Mouse (Mus musculus) cerebellum, postnatal 10 days (tissue): ENCODE results near the gene Clip3.
A peak's percentile ranks its signal among the peaks of the same experiment; 100 is the strongest.

Source experiments
- DNase-seq, 2 experiments: peaks; one replicate each; pipeline ENCODE4 v3.0.0; 2021; ENCODE audit warnings: mixed read lengths in 2 of 2

Clip3 gene

DNA sequence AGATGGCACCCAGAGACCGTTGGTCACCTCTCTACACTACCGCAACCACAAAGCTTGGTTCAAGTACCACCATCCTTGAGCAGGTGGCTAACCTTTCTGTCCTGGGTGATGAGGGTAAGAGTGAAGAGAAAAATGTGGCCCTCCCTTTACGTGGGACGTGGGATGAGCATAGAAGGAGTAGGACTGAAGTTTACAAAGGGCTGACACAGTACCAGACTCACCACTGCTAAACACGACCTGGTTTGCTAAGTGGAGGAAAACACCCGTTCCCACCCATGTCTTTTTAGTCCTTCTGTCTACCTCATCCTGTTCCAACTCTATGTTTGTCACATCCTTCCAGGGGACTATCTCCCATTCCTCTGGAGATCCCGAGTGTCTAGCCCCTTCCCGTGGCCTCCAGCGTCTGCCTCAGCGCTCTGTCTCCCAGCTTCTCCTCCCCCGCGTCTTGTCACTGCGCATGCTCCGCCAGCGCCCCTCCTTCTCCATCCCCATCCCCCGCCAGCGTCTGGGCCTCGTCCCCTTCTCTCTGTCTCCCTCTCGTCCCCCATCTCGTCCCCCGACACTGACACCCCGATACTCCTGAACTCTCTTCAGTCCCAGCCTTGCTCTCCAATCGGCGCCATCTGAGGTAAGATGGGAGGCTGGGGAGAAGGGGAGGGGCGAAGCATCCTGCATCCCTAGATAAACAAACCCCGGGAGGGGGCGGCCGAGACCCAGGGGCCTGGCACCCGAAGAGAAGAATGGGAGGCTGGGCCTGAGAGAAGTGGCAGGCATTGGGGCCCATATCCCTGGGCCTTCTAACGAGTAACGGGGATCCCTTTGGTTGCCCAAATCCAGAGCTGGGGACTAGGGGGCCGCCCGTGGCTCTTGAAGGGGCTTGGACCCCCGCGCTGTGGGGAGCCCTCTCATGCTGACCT is at the start of gene Clip3:
Gene Clip3, plus strand, starts transcription at position 514 of the 917 bp plus-strand sequence.
- DNase-seq, result peak; percentile 94 to 96

- DNase-seq, result no peak
Measured at GRCm38 (mm10) chr7:30251956-30252954, 39.3 kb upstream of the Clip3 start.

DNA sequence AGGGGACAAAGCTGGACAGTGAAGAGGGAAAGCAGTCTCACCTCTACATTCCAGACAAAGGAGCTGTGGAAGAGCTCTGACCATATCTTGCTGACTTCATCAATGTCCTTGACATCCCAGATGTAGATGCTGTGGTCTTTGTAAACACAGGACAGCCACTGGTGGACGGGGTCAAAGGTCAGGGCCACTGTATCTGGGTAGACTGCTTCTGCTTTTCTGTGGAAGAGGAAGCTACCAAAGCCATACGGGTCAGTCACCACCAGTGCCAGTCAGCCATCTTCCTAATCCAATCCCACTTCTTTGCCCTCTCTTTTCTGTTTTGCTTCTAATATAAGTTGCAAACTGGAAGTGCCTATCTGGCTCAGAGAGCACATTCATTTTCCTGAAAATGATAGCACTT is 26.5 kb upstream of the Clip3 start:
- no peak for DNase-seq

- no peak for DNase-seq
Measured at GRCm38 (mm10) chr7:30265531-30265930, 26.0 kb upstream of the Clip3 start.

DNA sequence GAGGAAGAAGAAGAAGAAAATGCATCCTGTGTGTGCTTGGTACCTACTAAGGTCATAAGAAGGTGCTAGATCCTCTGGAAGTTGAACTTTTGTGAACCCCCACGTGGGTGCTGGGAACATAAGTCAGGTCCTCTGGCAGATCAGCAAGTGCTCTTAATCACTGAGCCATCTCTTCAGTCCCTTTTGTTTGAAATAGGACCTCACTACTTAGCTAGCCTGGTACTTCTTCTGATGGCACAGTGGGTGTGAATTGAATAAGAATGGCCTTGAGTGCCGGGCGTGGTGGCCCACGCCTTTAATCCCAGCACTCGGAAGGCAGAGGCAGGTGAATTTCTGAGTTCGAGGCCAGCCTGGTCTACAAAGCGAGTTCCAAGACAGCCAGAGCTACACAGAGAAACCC is 25.6 kb upstream of the Clip3 start:
- no peak for DNase-seq

GRCm38 (mm10) chr7:30266780-30267179 is 24.7 kb upstream of the Clip3 start:
- no peak for DNase-seq

DNA sequence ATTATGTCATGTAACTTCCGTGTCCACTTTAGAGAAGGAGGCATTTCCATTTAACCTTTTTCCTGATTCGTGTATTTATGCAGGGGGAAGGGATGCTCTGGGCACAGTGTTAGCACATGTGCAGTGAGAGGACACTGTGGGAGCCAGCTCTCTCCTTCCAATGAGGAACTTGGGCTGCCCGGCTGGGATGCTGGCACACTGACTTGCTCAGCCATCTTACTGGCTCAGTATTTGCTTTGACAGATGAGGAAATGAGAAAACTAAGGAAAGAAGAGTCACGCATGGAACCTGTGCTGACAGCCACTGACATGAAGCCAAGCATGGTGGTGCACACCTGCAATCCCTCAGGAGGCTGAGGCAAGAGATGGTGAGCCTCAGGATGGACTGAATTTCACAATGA is 21.9 kb upstream of the Clip3 start:
- DNase-seq, result peak; percentile 53 to 57

DNA sequence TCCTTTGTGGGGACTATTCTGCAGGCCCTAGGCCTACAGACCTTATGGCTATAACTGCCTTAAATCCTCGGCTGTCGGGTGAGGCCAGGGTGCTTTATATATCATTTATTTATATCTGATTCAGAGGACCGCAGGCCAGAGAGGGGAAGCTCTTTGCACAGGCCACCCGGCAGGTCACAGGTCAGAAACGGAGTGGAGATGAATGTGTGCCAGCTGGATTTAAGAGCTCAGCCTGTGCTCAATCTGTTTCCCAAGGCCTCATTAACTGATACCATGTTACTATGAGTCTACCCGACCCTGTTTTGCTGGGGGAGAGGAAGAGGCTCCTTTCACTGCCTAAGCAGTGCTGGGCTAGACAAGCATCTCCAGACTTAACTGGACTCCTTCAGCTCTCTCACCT is 17.1 kb upstream of the Clip3 start:
- DNase-seq, result no peak

GRCm38 (mm10) chr7:30278911-30279310 is 12.6 kb upstream of the Clip3 start:
- no peak for DNase-seq

DNA sequence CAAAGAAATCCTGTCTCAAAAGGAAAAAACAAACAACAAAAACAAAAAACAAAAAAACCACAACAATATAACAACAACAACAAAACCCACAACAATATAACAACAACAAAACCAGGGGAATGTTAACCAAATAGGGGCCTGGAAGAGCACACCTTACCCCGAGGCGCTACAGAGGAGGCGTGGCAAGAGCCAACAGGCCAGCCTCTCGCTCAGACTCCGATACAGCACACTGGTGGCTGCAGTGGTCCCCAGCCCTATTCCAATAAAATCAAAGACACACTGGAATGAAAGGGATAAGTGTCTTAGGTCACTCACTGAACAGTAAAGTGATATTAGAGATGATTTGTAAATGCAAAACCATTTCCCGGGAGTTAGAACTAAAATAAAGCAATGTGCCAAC is 12.0 kb upstream of the Clip3 start:
- no peak for DNase-seq

DNA sequence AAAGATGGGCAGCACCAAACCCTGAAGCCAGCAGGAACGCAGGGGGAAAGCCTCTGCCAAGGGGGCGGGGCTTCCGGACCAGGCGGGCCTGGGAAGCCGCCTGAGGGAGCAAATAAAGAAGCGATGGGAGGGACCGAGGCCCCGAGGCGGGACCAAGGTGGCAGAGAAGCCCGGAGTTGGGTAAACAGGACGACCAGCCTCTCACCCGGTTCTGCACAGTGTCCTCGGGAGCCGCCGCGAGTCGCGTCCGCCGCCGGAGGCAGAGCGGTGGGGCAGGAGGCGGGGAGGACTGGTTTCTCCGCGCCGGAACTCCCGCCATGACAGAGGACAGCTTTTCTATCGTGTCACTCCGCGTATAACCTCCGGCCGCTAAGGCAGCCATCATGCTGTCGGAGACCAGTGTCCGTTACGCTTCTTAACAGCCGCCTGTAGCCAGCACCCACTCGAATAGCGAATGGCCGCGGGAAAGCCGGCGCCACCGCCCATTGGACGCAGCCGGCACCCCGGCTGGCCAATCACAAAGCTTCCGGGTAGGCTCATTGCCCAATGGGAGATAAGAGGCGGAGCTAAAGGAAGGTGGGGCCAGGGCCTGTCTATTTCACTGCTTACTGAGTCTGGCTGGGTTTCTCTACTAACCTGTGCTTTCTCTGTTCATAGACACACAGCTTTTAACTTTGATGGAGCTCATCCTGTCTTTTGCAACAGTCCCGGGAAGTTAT is 11.4 kb upstream of the Clip3 start, which contains the start of the genes Thap8 and Wdr62:
Gene Thap8, plus strand, starts transcription at position 144 of the 719 bp plus-strand sequence.
Gene Wdr62, minus strand, starts transcription at position 469 of the 719 bp plus-strand sequence.
- DNase-seq, result peak; percentile 96 to 97

DNA sequence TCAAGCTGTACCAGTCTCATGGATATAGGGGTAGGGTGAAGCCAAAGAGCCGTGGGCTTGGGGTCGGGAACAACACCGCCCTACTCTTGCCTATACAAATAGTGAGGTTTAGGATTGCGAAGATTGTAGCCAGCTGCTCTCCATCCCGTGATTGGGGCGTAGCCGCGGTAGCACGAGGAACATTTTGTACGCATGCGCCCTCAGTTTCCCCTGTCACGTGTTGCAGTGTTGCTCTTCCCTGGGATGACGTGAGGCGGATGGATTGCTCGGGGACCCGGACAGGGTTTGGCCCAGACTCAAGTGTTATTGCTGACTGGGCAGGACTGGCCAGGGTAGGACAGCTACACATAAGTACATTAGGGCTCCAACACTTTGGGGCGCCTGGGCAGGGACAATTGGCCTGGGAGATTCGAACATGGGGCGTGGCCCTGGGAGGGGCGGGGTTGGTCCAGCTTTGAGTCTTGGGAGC is 10.8 kb upstream of the Clip3 start:
- peak; percentile 92 to 94 for DNase-seq

GRCm38 (mm10) chr7:30281522-30281921 is 10.0 kb upstream of the Clip3 start:
- no peak for DNase-seq

- no peak for DNase-seq
Measured at GRCm38 (mm10) chr7:30282740-30283139, 8.8 kb upstream of the Clip3 start.

DNA sequence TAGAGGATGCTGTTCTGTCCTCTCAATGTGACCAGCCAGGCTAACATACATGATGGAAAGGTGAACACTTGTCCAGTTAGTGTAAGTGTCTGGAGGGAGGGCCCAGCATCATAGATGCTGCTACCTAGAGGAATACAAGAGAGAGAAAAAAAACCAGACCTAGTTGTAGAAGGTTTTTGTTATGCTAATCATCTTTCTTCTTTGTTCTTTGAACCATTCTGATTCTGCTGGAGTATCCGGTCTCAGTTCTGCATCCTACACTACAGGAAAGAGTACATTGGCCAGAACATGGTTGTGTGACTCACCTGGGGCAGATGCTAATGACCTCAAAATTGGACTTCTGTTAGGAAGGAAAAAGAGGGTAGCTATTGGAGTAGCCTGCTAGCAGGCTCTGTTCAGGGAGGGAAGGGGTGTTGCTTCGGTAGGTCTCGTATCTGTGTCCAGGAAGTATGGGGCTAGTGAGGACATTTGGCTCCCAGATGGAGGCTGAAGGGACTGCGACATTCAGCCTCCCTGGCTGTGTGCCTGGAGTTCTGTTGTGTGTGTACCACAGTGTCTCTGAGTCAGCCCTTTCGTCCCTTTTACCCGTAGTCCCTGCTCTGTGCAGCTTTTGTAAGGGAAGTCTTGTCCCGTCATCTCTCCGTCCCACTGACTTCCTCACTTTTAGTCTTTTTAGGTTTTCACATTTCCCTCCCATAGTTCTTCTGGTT is 4.7 kb upstream of the Clip3 start:
- DNase-seq, result peak; percentile 84 to 85

GRCm38 (mm10) chr7:30288046-30288445 is 3.5 kb upstream of the Clip3 start:
- DNase-seq, result peak; percentile 43 to 52

DNA sequence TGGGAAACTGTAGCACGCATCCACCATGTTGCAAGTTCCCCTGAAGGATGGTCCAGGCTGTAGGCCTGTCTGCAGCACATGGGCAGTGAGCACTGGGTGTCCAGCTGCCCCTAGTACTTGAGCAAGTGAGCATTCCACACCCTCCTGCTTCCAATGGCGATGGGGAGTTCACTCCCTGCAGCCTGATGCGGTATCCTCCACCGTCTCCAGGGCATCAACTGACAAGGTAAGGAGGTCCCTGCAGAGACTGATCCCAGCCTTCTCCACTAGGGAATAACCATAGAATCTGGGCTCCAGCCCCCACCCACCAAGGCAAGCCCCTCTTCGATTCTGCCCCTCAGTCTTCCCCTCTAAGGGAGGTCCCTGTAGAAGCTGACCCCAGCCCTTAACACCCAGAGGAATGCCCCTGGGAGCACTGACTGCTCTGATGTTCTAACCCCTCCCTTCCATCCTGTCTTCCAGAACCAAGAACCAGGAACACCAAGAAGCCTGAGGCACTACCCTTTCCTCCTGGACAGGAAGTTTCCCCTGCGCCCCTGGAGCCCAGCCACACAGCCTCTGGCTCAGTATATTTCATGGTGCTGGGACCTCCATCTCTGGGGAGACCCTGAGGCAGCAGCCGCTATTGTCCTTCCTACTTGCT is 2.3 kb upstream of the Clip3 start:
- peak in 1 of 2 experiments; percentile 25 for DNase-seq

GRCm38 (mm10) chr7:30289714-30290399 is 1.7 kb upstream of the Clip3 start:
- DNase-seq, result peak; percentile 33 to 51

DNA sequence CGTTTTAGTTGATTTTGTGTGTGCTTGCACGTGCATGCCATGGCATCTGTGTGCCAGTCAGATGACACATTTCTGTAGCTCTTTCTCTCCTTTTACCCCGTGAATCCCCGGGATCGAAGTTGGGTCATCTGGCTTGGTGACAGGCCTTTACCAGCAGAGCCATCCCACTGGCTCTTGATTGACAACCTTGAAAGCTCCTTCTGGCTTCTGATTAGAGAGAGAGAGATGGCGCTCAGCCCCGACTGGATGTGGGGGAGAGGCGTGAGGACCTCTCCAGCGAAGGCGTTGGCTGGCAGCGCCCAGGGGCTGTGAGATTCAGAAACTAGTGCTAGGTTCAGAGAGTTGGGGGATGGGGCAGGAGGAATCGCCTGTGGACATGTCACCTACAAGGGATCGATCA is 2.3 kb downstream of the Clip3 start:
- DNase-seq, result peak; percentile 70 to 73

GRCm38 (mm10) chr7:30294296-30294695 is 2.8 kb downstream of the Clip3 start:
- peak in 1 of 2 experiments; percentile 40 for DNase-seq
